Mouse (Mus musculus) cerebellum, adult 2 months (tissue): ENCODE data around the gene Asb8.

Experiments
- CTCF ChIP-seq: fragments of 200-500 bp; IDR thresholded peaks from 2 replicates; pipeline ENCODE4 v1.5.1; 2011; ENCODE audit warnings: low read depth, mild to moderate bottlenecking, control low read depth, low read length, moderate library complexity, borderline replicate concordance; ENCODE audit not compliant: insufficient read depth
- POLR2A ChIP-seq: fragments of 200-500 bp; IDR thresholded peaks from 2 replicates; pipeline ENCODE4 v1.6.1; 2011; ENCODE audit warnings: low read length, control low read depth, borderline replicate concordance; ENCODE audit not compliant: insufficient read depth

DNA sequence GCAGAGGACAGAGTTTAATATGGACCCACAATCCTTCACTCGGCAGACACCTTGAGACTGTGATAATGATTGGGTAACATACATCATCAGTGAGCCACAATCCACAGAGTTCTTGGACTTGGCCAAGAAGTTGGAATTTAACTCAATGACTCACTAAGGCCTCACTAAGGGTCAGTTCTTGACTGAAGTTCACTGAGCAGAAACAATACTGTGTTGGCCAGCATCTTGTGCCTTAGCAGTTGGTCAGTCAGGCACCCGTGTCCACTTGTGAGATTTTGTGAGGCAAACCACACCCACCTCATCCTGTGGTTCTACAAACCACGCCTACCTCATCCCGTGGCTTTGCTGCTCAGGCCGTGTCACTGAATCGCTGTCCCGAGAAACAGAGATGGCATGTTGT, 44.3 kb upstream of the Asb8 start:
- TF ChIP-seq POLR2A (no peak), CTCF (no peak)
